Mouse (Mus musculus) ES-Bruce4 (cell line): ENCODE data around the gene Tbc1d9b.

Experiments used
- CTCF ChIP-seq: IDR thresholded peaks from one replicate; pipeline ENCODE4 v1.8.1; 2011; ENCODE audit warnings: low read depth, low read length
- POLR2A ChIP-seq: IDR thresholded peaks from one replicate; pipeline ENCODE4 v1.8.1; 2011; ENCODE audit warnings: low read length; ENCODE audit not compliant: insufficient read depth

GRCm38 (mm10) chr11:50100548-50101307 lies 30.5 kb upstream of the Tbc1d9b start:
- TF ChIP-seq CTCF: no peak
- TF ChIP-seq POLR2A: no peak
